Mouse (Mus musculus): ENCODE results near the gene Hsd3b2.
"Not testable (repeated sequence)": the region's sequence is repeated elsewhere in the genome, so short reads cannot be mapped to it uniquely, and the experiment has no call there.

Hsd3b2 gene

DNA sequence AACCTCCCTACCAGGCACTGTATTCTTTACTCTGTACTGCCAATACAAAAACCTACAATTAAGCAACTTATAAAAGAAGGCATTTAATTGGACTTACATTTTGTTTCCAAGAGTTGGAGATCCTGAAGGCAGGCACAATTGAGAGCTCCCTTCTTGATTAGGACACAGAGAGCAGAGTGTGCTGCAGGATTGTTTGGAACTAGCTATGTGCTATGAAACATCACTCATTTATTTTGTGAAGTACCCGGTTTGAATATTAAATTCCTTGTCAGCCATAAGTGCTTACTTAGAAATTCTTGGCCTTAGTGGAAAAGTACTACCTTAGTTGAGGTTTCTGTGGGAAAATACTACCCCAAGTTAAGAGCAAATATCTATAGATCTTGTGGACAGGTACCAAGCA, at the start of gene Hsd3b2:
Hsd3b2 (minus strand) TSS at position 168 of the 400 bp plus-strand sequence.
- in situ Hi-C loops (cut with MboI; ENCODE audit: low sequenced_read_pairs): no loop called here

DNA sequence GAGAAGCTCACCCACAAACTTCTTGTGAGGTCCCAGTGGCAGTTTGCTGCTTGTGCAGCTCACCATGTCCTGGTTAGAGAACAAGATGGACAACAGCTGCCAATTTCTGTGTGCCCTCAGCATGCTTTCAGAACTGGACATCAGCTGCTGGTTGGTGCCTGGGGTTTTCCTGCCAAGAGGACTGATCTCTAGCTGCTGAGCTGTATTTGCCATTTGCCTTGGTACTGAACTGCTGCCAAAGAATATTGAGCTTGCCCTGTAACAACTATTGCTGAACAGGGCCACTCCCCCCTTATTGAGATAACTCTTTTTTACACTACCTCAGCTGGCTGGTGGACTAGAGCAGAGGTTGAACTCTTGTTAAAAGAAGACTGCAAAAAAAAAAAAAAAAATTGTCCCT, 39.8 kb upstream of the Hsd3b2 start:
- in situ Hi-C loops (cut with MboI; ENCODE audit: low sequenced_read_pairs): no loop called here

DNA sequence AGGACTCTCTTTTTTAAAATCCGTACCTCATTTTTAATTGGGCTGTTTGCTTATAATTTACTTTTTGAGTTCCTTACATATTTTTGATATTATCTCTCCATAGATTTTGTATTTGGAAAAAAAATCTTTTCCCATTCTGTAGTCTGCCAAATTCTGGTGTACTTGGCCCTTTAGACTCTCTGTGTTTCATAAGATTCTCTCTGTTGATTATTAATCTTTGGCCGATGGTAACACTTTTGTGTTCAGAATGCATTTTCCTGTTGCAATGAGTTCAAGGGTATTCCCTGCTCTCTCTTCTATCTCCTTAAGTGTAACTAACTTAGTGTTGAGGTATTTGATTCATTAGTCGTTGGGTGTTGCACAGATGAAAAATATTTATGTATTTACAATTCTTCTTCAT, 32.5 kb upstream of the Hsd3b2 start:
- in situ Hi-C loops (cut with MboI; ENCODE audit: low sequenced_read_pairs): no loop called here

DNA sequence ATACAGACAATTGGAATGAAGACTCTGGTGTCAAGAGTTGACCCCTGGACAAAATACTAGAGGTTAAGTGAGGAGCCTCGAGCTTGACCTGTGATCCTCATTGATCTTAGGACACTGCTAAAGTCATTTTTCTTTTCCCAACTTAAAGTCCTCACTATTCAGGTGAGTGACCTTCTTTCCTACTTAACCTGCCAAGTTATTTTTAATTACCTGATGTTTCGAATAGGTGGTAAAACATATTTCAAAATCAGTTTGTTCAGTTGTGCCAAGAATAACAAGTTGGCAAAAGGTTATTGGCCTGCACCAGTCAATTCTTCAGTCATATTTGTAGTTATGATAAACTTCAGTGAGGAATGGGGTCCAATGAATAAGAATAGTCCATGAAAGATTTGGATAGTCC, 27.8 kb upstream of the Hsd3b2 start:
- in situ Hi-C loops (cut with MboI; ENCODE audit: low sequenced_read_pairs): no loop called here

DNA sequence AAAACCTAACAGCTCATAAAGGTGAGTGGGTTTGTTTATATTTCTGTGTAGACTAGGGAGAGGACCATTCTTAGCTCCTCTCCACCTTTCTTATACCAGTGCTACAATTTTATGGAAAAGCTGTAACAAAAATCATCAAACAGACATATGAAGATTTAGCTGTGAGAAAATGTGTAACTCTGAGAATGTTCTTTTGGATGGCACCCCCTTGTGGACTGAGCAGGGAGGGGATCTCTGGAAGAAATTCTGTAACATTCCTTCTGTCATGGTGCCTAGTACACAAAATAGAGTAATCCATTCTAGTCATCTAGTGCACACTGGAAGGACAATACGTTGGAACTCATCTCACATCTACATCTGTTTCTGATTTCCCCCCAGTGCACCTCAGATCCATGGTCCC, 16.7 kb upstream of the Hsd3b2 start:
- in situ Hi-C loops (cut with MboI; ENCODE audit: low sequenced_read_pairs): not testable (repeated sequence)

DNA sequence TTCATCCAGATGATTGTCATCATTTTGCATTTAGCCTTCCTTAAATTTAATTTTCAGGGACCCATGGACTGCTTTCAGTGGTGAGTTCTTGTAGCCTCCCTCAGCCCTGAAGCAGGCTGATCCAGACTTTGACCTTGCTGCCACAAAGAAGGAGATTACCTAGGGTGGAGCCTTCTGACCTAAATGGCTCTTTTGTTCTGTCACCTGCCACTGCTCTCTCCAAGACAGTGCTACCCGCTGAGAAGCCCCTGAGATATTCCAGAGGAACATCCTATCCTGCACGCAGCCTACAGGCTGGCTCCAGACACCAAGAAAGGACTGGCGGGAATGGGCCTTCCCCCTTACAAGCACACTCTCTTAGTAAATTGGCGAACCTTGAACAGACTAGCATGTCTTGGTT, 10.0 kb upstream of the Hsd3b2 start:
- in situ Hi-C loops (cut with MboI; ENCODE audit: low sequenced_read_pairs): no loop called here

DNA sequence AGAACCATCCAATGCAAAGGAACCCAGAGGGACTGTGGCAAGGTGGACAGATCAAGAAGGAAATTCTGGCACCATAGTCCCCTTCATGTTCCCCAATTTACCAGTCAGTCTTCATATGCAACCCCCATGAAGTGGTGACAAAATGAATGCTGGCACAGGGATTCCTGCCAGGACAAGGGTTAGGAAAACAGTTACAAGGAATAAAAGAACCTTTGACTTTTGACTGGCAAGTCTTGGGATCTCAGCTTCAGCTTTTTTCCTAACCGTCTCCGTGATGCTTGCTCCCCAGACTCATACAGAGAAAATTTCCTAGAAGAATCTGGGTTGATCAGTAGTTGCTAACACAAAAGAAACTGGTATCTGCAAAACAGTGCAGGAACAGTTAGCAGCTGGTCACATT, 9.4 kb upstream of the Hsd3b2 start:
- in situ Hi-C loops (cut with MboI; ENCODE audit: low sequenced_read_pairs): no loop called here

DNA sequence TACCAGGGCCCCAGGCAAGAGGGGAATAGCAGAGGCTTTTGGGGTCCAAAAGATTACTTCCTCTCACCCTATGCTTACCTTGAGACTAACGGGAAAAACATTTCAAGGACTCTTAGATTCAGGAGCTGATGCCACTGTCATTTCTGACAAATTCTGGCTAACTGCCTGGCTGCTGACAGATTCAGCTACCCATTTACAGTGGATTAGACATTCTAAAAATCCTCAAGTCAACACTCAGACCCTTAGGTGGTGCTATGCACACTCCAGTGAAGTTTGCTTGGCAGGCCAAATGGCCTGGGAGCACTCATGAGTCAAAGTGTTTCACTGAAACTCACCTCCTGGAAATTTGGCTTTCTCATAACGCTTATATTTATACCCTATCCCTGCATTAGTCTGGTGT, 1.9 kb upstream of the Hsd3b2 start:
- in situ Hi-C loops (cut with MboI; ENCODE audit: low sequenced_read_pairs): no loop called here

DNA sequence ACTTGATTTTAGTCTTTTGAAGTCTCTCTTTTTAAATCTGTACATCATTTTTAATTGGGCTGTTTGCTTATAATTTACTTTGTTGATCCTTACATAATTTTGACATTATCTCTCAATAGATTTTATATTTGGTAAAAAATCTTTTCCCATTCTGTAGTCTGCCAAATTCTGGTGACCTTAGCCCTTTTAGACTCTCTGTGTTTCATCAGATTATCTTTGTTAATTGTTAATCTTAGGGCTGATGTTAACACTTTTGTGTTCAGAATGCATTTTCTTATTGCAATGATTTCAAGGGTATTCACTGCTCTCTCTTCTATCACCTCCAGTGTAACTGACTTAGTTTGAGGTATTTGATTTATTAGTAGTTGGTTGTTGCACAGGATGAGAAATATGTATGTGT, 3.6 kb downstream of the Hsd3b2 start:
- in situ Hi-C loops (cut with MboI; ENCODE audit: low sequenced_read_pairs): no loop called here

DNA sequence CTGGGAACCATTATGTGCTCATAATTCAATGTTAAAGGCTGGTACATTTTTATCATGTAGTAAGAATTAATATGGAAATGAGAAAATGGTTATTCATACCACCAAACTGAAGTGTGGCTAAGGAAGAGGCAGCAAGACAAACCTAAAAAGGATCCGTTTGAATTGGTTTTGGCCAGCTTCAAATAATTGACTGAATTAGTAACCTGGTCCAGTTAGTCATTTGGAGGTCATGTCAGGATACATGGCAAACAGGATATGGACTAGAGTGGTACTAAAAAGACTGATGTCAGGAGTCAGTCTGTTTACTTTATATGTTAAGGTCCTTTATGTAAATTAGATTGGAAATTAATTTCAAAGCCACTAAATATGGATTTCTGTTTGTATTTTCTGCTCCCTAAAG, 41.9 kb downstream of the Hsd3b2 start:
- in situ Hi-C loops (cut with MboI; ENCODE audit: low sequenced_read_pairs): no loop called here

DNA sequence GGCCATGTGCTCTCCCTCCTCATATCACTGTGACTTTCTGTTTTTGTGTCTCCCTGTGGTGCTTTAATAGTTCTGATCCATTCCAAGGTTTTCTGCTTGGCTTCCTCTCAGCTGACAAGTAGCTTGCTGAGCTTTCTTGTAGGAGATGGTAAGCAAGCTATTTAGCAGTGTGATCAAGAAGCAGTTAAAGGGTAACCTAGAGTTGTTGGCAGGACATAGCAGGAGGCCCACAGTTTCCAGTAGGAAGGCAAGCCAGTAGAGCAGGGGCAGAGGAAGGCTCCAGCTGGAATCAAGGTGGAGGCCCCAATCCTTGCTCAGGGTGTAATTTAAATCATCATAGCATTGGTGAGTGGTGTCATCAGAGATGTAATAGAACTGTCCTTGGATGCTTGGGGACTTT, 43.6 kb downstream of the Hsd3b2 start:
- in situ Hi-C loops (cut with MboI; ENCODE audit: low sequenced_read_pairs): no loop called here

Measured in CH12F3 (cell line).